Mouse (Mus musculus) heart, adult 2 months (tissue): Measurements from ENCODE around the gene Hmgcr.

Experiments used
- CTCF ChIP-seq: fragments of 200-600 bp; IDR thresholded peaks from 2 replicates; pipeline ENCODE4 v1.8.1; 2022; ENCODE audit warnings: antibody characterized with exemption, mild to moderate bottlenecking, moderate library complexity
- EP300 ChIP-seq: fragments of 200-500 bp; IDR thresholded peaks from 2 replicates; pipeline ENCODE4 v1.6.1; 2011; ENCODE audit warnings: low read depth, low read length, control low read depth; ENCODE audit not compliant: insufficient read depth
- POLR2A ChIP-seq: fragments of 200-500 bp; IDR thresholded peaks from 2 replicates; pipeline ENCODE4 v1.6.1; 2011; ENCODE audit warnings: mild to moderate bottlenecking, low read depth, low read length, control low read depth; ENCODE audit not compliant: insufficient read depth

- TF ChIP-seq EP300: no peak
- TF ChIP-seq POLR2A: no peak
- no peak for TF ChIP-seq CTCF
Observed at GRCm38 (mm10) chr13:96630396-96630795, 40.3 kb downstream of the Hmgcr start.
